Mouse (Mus musculus) kidney, postnatal 36 days (tissue): Measurements from ENCODE around the gene Olfr53.
"Not testable (repeated sequence)": the region's sequence is repeated elsewhere in the genome, so short reads cannot be mapped to it uniquely, and the experiment has no call there.

Experiments used
- DNase-seq, 2 experiments: peaks; one replicate each; pipeline ENCODE4 v3.0.0; 2021 to 2022; ENCODE audit warnings: mixed read lengths in 2 of 2

Olfr53 gene

DNA sequence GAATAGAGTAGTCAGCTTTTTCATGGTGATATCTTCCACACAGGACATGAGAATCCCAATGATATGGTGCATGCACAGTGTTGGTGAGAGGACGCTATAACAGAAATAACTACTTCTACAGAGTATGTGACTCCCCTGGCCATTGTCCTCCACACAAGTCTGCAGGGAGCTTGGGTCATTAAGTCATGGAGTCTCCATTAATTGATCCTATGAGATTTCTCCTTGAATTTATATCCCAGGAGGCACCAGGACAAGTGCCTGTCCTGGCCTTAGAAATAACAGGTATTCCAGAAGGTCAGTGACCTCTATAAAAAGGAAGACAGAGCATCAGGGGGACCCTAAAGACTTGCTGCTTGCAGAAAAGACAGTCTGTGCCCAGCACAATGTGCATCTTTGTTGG is at the start of gene Olfr53:
Olfr53 (plus strand) TSS at position 301 of the 400 bp plus-strand sequence.
- DNase-seq = no peak

DNA sequence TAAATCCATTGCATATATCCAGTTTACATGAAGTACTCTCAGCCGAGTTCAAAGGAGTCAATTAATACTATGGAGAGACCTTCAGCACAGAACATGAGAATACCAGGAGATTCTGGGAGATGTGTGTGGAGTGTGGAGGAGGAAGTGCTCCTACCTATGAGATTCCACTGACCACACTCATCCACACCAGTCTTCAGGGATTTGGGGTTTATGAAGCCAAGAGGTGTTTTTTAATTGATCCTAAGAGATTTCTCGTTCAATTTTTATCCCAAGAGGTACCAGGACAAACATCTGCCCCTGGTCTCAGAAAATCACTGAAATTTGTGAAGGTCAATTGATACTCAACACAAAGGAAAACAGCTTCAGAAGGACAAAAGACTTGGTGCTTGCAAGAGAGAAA is 45.3 kb upstream of the Olfr53 start, which contains the start of gene Olfr46:
Olfr46 (plus strand) TSS at position 301 of the 400 bp plus-strand sequence.
- DNase-seq = not testable (repeated sequence)

- not testable (repeated sequence) for DNase-seq
Observed at GRCm38 (mm10) chr7:140628670-140629069, 17.6 kb upstream of the Olfr53 start, which contains the start of gene Olfr61. Olfr61 (plus strand) TSS chr7:140628970.

DNA sequence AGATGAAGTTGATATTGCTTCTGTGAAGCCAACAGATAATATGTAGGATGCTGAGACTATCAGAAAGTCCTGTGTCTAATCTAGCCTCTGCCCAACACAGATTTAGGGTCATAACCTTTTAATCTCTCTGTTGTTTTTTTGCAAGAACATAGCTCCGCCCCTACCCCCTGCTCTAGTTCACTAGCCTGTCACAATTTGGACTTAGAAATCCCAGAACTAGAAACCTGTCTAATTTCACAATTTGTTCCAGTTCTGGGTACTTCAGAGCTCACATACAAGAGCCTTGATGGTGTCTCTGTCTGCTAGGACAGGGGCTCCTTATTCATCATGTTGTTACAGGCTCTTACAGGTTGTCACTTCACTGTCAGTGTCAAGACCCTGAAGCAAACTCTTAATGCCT is 15.7 kb upstream of the Olfr53 start:
- DNase-seq = no peak

- DNase-seq = no peak
Observed at GRCm38 (mm10) chr7:140659630-140660029, 13.4 kb downstream of the Olfr53 start, which contains the start of gene Olfr539. Olfr539 (plus strand) TSS chr7:140659930.

DNA sequence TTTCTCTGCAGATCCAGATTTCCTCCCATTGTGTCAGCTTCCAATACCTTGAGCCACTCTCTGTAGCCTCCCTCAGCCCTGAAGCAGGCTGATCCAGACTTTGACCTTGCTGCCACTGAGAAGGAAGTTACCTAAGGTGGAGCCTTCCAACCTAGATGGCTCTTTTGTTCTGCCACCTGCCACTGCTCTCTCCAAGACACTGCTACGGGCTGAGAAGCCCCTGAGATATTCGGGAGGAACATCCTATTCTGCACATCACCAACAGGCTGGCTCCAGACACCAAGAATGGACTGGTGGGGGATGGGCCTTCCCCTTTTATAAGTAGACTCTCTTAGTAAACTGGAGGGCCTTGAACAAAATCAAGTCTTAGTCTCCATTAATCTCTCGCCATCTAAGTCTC is 24.4 kb downstream of the Olfr53 start:
- DNase-seq = not testable (repeated sequence)

GRCm38 (mm10) chr7:140675863-140676262 is 29.6 kb downstream of the Olfr53 start:
- no peak for DNase-seq

DNA sequence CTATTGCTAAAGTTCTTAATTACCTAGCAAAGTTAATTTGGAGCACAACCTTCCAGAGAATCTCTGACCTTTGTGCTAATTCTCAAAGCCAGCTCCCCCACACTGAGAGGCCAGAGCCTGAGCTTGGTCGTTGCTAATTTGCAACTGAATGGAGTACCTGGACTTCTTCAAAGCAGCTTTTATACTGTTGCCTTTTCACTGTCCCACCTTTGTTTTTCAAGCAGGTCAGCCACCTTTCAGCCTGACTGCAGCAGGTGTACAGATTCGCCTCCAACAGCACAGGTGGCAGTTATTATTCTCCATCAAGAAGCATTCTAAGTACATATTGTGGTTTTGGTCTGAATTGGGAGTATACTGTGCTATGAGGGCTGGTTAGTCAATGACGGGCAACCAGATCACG is 33.3 kb downstream of the Olfr53 start:
- DNase-seq = not testable (repeated sequence)

GRCm38 (mm10) chr7:140681651-140682050 is 35.4 kb downstream of the Olfr53 start, which contains the start of gene Olfr45:
Olfr45 (plus strand) TSS chr7:140681951.
- no peak for DNase-seq

DNA sequence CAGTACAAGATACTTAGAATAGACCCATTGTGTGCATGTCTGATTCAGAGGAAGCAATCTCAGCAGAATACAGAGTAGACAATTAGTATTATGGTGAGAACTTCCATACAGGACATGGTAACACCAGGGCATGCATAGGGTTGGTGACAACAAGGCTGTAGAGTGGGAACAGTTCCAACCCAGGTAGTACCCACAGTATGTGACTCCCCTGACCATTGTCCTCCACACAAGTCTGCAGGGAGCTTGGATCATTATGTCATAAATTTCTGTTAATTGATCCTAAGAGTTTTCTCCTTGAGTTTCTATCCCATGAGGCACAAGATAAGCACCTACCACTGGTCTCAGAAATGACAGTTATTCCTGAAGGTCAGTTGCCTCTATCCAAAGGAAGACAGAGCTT is 50.7 kb downstream of the Olfr53 start, which contains the start of gene Olfr541:
Olfr541 (plus strand) TSS at position 301 of the 400 bp plus-strand sequence.
- DNase-seq = no peak
